Comparison of ENCODE assay signal across 15 mouse cellular contexts in the genomic region with DNA sequence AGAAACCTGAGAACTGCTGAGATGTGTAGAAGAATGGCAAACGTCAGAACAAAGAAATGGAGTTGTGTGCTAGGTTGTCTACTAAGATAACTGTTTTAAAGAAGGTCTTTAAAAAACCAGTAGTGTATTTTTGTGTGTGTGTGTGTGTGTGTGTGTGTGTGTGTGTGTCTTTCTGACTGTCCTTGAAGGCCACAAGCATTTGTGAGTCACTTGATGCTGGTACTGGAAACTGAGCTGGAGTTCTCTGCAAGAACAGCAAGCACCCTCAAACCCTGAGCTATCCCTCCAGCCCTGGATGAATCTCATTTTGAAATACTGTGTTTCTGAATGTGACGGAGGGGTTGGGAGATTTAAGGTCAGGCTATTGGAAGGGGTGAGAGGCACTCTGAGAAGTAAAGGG.
"Had no signal": no experiment of that assay in that cellular context is flagged by ENCODE, and none has a peak within 500 bp of the region (broad histone marks: within the 10 kb centered on the region; RNA-seq: fewer than 3 reads in every experiment).

No protein-coding gene starts in this region.

- H3K27ac ChIP-seq: kidney, embryonic 15.5 days; liver, embryonic 15.5 days; lung, embryonic 15.5 days; midbrain, embryonic 10.5 days had no signal

- H3K4me3 ChIP-seq: kidney, embryonic 15.5 days; liver, embryonic 15.5 days; lung, embryonic 15.5 days; midbrain, embryonic 10.5 days had no signal

- H3K9ac ChIP-seq: kidney, embryonic 15.5 days; liver, embryonic 15.5 days; lung, embryonic 15.5 days had no signal

- H3K27me3 ChIP-seq: kidney, embryonic 15.5 days; liver, embryonic 15.5 days; lung, embryonic 15.5 days; megakaryocyte, embryonic 14.5 days had no signal

- H3K9me3 ChIP-seq: kidney, embryonic 15.5 days; liver, embryonic 15.5 days; lung, embryonic 15.5 days; megakaryocyte, embryonic 14.5 days; midbrain, embryonic 10.5 days had no signal

- H3K4me2 ChIP-seq: kidney, embryonic 15.5 days; liver, embryonic 11.5 days; liver, embryonic 15.5 days; lung, embryonic 15.5 days had no signal

- DNase-seq: kidney, adult 8-10 months; kidney, postnatal 10 days; kidney, postnatal 36 days; lung, adult 18-20 months; lung, postnatal 10 days; lung, postnatal 36 days; midbrain, embryonic 14.5 days; thymus, adult 18-20 months; thymus, postnatal 36 days had no signal
